Mouse (Mus musculus): ENCODE results near the gene Mcm7. TPM values are rescaled to one million over a fixed set of nuclear protein-coding genes. Genes with fewer than 3 reads are reported as not detected.
A peak's percentile ranks its signal among the peaks of the same experiment; 100 is the strongest.
"Not testable (repeated sequence)": the region's sequence is repeated elsewhere in the genome, so short reads cannot be mapped to it uniquely, and the experiment has no call there.

The Mcm7 gene
- polyA plus RNA-seq (2016; fragmentation: Nextera tagmentation; extraction: Ambion mirVana) = 324 and 361 TPM in 2 replicates

DNA sequence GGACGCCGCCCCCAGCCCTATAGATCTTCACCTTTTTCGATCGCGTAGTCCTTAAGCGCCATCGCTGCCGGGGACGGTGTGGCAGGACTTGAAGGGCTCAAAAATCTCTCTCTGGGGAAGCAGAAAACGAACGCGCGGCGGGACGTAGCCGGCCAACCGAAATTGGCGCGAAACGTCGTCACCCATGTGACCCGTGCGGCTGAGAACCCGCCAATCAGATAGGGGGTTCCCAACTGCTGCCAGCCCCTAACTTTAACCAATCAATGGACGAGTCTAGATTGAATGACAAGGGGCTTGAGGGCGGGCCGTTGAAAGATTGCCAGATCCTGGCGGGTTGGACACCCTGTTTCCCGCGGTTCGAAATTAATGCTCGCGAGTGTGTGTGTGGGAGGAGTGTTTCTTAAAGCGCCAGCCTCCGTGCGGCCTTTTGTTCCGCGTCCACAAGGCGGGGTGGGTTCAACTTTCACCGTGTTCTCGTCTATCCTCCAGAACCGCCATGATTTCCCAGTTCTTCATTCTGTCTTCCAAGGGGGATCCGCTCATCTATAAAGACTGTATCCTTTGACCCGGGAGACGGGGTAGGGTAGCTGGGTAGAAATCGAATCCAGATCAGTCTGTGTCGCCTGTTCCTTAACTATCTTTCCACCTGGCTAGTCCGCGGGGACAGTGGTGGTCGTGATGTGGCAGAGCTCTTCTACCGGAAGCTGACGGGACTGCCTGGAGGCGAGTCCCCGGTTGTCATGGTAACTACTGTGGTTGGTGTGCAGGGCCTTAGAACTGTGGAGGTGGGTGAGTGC lies at the start of gene Mcm7, which contains the start of gene Ap4m1:
Gene Mcm7, minus strand, starts transcription at position 728 of the 797 bp plus-strand sequence.
Gene Ap4m1, plus strand, starts transcription at position 308 of the 797 bp plus-strand sequence.
- H3K36me3 ChIP-seq = peaks cover 70% of the 10 kb centered on the region
- H3K27me3 ChIP-seq (ENCODE audit: insufficient read depth, poor library complexity, severe bottlenecking) = no peaks in the 10 kb centered on the region
- peak; percentile 94 for DNase-seq (ENCODE audit: low spot score)
- H3K27ac ChIP-seq = peak within 1 kb of the TSS; percentile 97
- WGBS = under 1% methylated on average over 54 of the region's 54 CpGs
- H3K4me3 ChIP-seq = peak within 1 kb of the TSS; percentile 86
- no peaks in the 10 kb centered on the region for H3K9me3 ChIP-seq
- peaks cover 34% of the 10 kb centered on the region for H3K4me1 ChIP-seq (replicated peaks)

DNA sequence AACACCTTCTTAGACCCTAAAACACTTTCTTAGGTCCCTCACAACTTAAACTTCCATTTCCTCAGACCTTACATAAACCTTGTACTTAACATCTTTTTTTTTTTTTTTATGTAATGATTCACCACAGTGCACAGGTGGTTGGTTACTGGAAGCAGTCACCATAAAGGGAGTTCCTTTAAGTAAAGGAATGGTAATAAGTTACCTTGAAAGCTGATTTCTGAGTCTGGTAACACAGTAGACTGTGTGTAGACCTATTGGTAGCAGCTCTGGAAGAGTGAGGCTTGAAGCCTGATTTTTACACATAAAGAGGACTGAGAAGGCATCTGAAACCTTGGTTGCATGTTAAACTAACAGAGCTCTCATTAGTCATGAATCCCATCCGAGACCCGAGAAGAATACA lies 47.6 kb upstream of the Mcm7 start:
- H3K9me3 ChIP-seq = peaks cover 26% of the 10 kb centered on the region
- no peak for DNase-seq (ENCODE audit: low spot score)
- H3K4me3 ChIP-seq = no peak overlapping the region
- H3K27ac ChIP-seq = no peak overlapping the region
- no peaks in the 10 kb centered on the region for H3K4me1 ChIP-seq (replicated peaks)
- WGBS = 80% methylated on average over 2 of the region's 2 CpGs
- no peaks in the 10 kb centered on the region for H3K27me3 ChIP-seq (ENCODE audit: insufficient read depth, poor library complexity, severe bottlenecking)
- no peaks in the 10 kb centered on the region for H3K36me3 ChIP-seq

DNA sequence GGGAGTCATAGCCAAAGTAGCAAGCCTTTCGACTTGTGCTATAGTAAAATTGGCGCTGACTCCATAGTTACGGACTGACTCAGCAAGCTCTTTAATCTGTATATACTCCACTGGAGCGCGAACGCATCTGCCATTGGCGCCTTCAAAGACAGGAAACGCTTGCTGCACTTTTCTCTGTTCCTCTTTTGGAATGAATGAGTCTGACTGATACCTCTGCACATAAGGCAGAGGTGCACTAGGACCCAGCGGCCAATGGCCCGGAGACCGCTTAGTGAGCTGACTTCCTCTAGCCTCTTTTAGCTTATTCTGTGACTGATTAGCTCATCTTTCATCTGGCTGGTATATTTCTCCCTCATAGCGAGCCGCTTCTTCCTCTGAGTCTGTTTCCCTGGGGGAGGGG lies 44.4 kb upstream of the Mcm7 start:
- H3K36me3 ChIP-seq; H3K4me1 ChIP-seq (replicated peaks); H3K4me3 ChIP-seq; H3K27ac ChIP-seq; DNase-seq (ENCODE audit: low spot score); H3K27me3 ChIP-seq (ENCODE audit: insufficient read depth, poor library complexity, severe bottlenecking): not testable (repeated sequence)
- 93% methylated on average over 13 of the region's 13 CpGs for WGBS
- peaks cover 41% of the 10 kb centered on the region for H3K9me3 ChIP-seq

GRCm38 (mm10) chr5:138207873-138208272 lies 35.7 kb upstream of the Mcm7 start:
- WGBS = 89% methylated on average over 4 of the region's 4 CpGs
- Histone ChIP-seq H3K4me3 (no peak overlapping the region), H3K27ac (no peak overlapping the region), H3K36me3 (no peaks in the 10 kb centered on the region), H3K9me3 (peaks cover 19% of the 10 kb centered on the region), H3K27me3 (ENCODE audit: insufficient read depth, poor library complexity, severe bottlenecking) (no peaks in the 10 kb centered on the region), H3K4me1 (replicated peaks) (no peaks in the 10 kb centered on the region)
- no peak for DNase-seq (ENCODE audit: low spot score)

DNA sequence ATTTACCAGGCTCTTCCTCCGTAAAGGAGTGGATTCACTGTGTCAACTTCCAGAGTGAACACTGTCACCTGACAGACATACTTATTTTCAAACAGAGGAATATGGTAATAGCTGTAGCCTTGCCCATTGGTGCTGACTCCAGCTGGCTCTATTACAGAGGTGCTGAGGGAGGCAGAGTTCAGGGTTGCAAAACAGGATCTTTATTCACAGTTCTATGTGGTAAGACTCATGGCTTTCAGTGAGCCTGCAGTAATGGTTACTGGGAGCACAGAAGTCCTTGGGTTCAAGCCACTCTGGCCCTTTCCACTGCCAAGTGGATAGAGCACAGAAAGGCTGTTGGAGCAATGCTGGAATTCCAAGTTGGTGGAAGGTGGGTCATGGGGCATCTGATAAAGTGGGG lies 35.0 kb upstream of the Mcm7 start:
- Histone ChIP-seq H3K9me3 (peaks cover 16% of the 10 kb centered on the region), H3K4me1 (replicated peaks) (no peaks in the 10 kb centered on the region), H3K36me3 (no peaks in the 10 kb centered on the region), H3K4me3 (no peak overlapping the region), H3K27me3 (ENCODE audit: insufficient read depth, poor library complexity, severe bottlenecking) (no peaks in the 10 kb centered on the region), H3K27ac (no peak overlapping the region)
- no peak for DNase-seq (ENCODE audit: low spot score)
- 88% methylated on average over 1 of the region's 1 CpGs for WGBS

GRCm38 (mm10) chr5:138202086-138202485 lies 29.9 kb upstream of the Mcm7 start:
- H3K36me3 ChIP-seq = no peaks in the 10 kb centered on the region
- 88% methylated on average over 3 of the region's 3 CpGs for WGBS
- no peak overlapping the region for H3K4me3 ChIP-seq
- peaks cover 13% of the 10 kb centered on the region for H3K9me3 ChIP-seq
- H3K27me3 ChIP-seq (ENCODE audit: insufficient read depth, poor library complexity, severe bottlenecking) = no peaks in the 10 kb centered on the region
- H3K27ac ChIP-seq = no peak overlapping the region
- no peaks in the 10 kb centered on the region for H3K4me1 ChIP-seq (replicated peaks)
- DNase-seq (ENCODE audit: low spot score) = no peak

DNA sequence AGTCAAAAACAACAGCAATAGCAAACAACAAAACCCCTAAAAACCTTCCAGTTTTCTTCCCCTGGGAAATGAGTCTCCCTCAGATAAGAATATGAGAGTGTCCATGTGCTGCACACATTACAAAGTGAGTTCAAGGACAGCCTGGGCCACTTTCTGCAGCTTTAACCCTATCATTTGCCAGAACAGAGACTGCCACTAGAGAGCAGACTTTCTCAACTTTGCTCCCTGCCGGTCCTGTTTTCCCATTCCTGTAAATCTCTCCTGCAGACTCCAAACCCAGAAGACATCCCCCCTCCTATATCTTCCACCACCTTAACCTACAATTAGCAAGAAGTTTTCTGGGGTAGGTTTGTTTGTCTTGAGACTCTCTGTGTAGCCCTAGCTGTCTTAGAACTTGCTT lies 27.4 kb upstream of the Mcm7 start:
- Histone ChIP-seq H3K27ac (no peak overlapping the region), H3K4me1 (replicated peaks) (peaks cover 10% of the 10 kb centered on the region; the same call in 1 of the 2 replicates), H3K4me3 (no peak overlapping the region), H3K36me3 (no peaks in the 10 kb centered on the region), H3K9me3 (peaks cover 6% of the 10 kb centered on the region), H3K27me3 (ENCODE audit: insufficient read depth, poor library complexity, severe bottlenecking) (no peaks in the 10 kb centered on the region)
- 13% methylated on average over 1 of the region's 1 CpGs for WGBS
- DNase-seq (ENCODE audit: low spot score) = no peak

DNA sequence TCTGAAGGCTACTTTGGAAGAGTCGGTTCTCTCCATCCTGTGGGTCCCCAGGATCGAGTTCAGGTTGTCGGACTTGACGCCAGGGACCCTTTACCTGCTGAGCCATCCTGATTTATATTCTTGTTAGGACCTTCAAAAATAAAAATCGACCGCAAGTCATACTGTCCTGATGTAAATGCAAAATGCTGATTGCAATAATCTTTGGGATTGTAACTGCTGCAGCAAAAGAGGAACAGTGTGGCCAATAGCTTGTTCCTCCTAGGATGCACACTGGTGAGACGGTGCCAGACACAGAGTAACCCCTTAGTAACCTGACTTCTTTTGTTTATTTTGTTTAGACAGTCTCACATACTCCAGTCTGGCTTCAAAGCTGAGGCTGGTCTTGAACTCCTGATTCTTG lies 23.2 kb upstream of the Mcm7 start:
- no peak for DNase-seq (ENCODE audit: low spot score)
- Histone ChIP-seq H3K9me3 (no peaks in the 10 kb centered on the region), H3K4me3 (peak overlapping the region; percentile 88), H3K27ac (no peak overlapping the region; the same call in 1 of the 2 replicates), H3K27me3 (ENCODE audit: insufficient read depth, poor library complexity, severe bottlenecking) (no peaks in the 10 kb centered on the region), H3K4me1 (replicated peaks) (peaks cover 17% of the 10 kb centered on the region; the same call in 1 of the 2 replicates), H3K36me3 (peaks cover 32% of the 10 kb centered on the region)
- WGBS = 81% methylated on average over 7 of the region's 7 CpGs

- WGBS = 2% methylated on average over 29 of the region's 29 CpGs
- H3K4me3 ChIP-seq = peak overlapping the region; percentile 88
These were observed 22.6 kb upstream of the Mcm7 start for GRCm38 (mm10) chr5:138194755-138195345.

DNA sequence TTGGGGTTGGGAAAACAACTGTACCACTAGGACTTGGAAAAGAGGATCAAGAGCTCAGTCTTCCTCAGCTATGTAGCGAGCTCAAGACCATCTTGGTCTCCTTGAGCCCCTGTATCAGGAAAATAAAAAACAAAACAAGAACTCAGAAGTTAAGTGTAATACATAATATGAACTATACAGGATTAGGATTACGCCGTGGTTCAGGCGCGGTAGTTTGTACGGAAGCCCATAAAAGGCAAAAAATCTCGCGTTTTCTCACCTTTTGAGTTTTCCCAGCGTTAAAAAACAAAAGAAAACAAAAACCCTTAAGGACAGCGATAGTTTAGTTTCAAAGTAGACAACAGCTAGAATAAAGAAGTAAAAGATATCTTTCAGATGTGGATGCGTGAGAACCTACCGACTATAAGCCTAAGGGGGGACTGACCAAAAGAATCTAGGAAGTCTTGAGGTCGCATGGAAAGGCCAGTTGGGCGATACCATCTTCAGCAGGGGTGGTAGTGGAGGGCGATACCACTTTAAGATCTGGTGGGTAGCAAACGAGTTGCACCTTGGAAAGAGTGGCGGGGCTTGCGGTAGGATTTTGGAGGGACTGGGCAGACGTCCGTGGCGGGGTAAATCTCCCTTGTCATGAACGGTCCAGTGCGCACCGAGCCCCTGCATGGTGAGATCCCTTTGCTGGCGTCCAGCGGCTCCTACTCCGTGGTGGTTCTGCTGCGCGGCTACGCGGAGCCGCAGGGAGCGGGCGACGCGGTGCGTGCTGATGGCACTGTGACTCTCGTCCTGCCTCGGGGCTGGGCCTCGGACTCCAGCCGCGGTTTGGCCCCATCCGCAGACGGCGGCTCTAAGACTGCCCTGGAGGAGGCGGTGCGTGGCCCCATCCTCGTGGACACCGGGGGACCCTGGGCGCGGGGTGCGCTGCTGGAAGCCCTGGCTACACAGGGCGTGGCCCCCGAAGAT lies 21.8 kb upstream of the Mcm7 start, which contains the start of gene Mblac1:
Gene Mblac1, plus strand, starts transcription at position 544 of the 957 bp plus-strand sequence.
- Histone ChIP-seq H3K36me3 (peaks cover 46% of the 10 kb centered on the region), H3K27ac (peak within 1 kb of the TSS; percentile 97), H3K4me1 (replicated peaks) (peaks cover 17% of the 10 kb centered on the region; the same call in 1 of the 2 replicates), H3K27me3 (ENCODE audit: insufficient read depth, poor library complexity, severe bottlenecking) (no peaks in the 10 kb centered on the region), H3K4me3 (peak within 1 kb of the TSS; percentile 88), H3K9me3 (no peaks in the 10 kb centered on the region)
- 9% methylated on average over 54 of the region's 54 CpGs for WGBS
- peak; percentile 86 for DNase-seq (ENCODE audit: low spot score)

More at GRCm38 (mm10) chr5:138194755-138195345, 22.6 kb upstream of the Mcm7 start:
- peaks cover 17% of the 10 kb centered on the region; the same call in 1 of the 2 replicates for H3K4me1 ChIP-seq (replicated peaks)
- no peaks in the 10 kb centered on the region for H3K9me3 ChIP-seq
- DNase-seq (ENCODE audit: low spot score) = peak; percentile 64
- H3K27ac ChIP-seq = peak overlapping the region; percentile 97
- peaks cover 38% of the 10 kb centered on the region for H3K36me3 ChIP-seq
- no peaks in the 10 kb centered on the region for H3K27me3 ChIP-seq (ENCODE audit: insufficient read depth, poor library complexity, severe bottlenecking)

DNA sequence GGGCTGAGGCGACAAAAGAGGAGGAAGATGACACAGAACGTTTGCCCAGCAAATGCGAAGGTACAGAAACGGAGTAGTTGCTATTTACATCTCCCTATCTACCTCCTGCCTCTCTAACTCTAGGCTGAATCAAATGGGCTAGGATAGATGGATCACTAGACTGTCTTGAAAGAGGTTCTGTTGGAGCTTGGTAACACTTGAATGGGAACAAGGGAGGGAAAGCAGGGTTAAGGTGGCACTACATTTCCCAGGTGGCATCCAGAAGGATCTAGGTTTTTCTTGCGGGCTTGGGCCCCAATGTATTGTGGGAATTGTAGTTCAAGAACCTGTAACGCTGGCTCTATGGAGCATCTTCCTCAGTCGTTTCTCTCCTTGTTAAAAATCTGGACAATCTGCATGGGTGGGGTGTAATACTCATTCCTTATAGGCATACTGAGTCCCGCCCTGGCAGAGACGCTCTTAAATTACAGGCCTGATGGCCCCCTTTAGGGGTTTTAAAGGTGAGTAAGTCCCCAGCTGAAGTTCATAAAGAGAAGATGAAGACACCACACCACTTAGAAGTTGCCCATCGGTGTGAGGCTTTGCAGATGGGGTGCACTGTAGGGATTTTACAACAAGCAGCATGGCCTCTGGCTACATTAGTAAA lies 15.6 kb upstream of the Mcm7 start:
- peaks cover 15% of the 10 kb centered on the region for H3K4me1 ChIP-seq (replicated peaks)
- H3K27ac ChIP-seq = peak overlapping the region; percentile 93
- H3K9me3 ChIP-seq = no peaks in the 10 kb centered on the region
- no peaks in the 10 kb centered on the region for H3K27me3 ChIP-seq (ENCODE audit: insufficient read depth, poor library complexity, severe bottlenecking)
- H3K36me3 ChIP-seq = peaks cover 58% of the 10 kb centered on the region
- peak; percentile 65 for DNase-seq (ENCODE audit: low spot score)
- H3K4me3 ChIP-seq = peak overlapping the region; percentile 84
- WGBS = under 1% methylated on average over 10 of the region's 10 CpGs

Data from hindbrain, embryonic 10.5 days (tissue).